Mouse (Mus musculus) neural tube, embryonic 12.5 days (tissue): Measurements from ENCODE around the gene Ablim2. TPM values are rescaled to one million over a fixed set of nuclear protein-coding genes. Genes with fewer than 3 reads are reported as not detected.

ENCODE experiments used
- ATAC-seq: fragments of 200-750 bp; cut with Nextera tagmentation; 2 replicates; pipeline ENCODE4 v1.8.0; 2017; ENCODE audit warnings: low read depth, mild to moderate bottlenecking, moderate TSS enrichment, moderate library complexity; ENCODE audit not compliant: low FRiP score
- H3K27ac ChIP-seq: fragments of 300-500 bp; sonication (generic); 2 replicates; pipeline ENCODE4 v1.5.1; 2016
- H3K27me3 ChIP-seq: fragments of 300-500 bp; sonication (generic); replicated peaks from 2 replicates; pipeline ENCODE4 v1.6.1; 2016; ENCODE audit warnings: mild to moderate bottlenecking
- H3K36me3 ChIP-seq: fragments of 300-500 bp; sonication (generic); 2 replicates; pipeline ENCODE4 v1.6.1; 2016; ENCODE audit warnings: mild to moderate bottlenecking
- H3K4me1 ChIP-seq: fragments of 300-500 bp; sonication (generic); 2 replicates; pipeline ENCODE4 v1.6.1; 2016
- H3K4me2 ChIP-seq: fragments of 300-500 bp; sonication (generic); replicated peaks from 2 replicates; pipeline ENCODE4 v1.6.1; 2016; ENCODE audit warnings: mild to moderate bottlenecking
- H3K4me3 ChIP-seq: fragments of 300-500 bp; sonication (generic); 2 replicates; pipeline ENCODE4 v1.5.1; 2016
- H3K9ac ChIP-seq: fragments of 300-500 bp; sonication (generic); 2 replicates; pipeline ENCODE4 v1.6.1; 2016; ENCODE audit warnings: mild to moderate bottlenecking
- H3K9me3 ChIP-seq: fragments of 300-500 bp; sonication (generic); 2 replicates; pipeline ENCODE4 v1.6.1; 2016; ENCODE audit warnings: mild to moderate bottlenecking
- WGBS: fragments of 180-500 bp; shearing (Covaris S2); methylation state at CpG from one replicate; pipeline ENCODE4 v1.1.7; 2016; 5-methylcytosine and 5-hydroxymethylcytosine counted together
- polyA plus RNA-seq: library from polyadenylated mRNA; unstranded; fragments of >200 nt; fragmentation: Nextera tagmentation; extraction: Ambion mirVana; gene quantifications from 2 replicates; pipeline ENCODE4 v1.2.1, GENCODE M21; 2016

Gene Ablim2
- polyA plus RNA-seq, 1 experiment from 2014 or later, result 4.4 TPM

- Histone ChIP-seq H3K9me3 (no peaks in the 10 kb centered on the region), H3K4me3 (peak overlapping the region; percentile 46), H3K27me3 (peaks cover 31% of the 10 kb centered on the region), H3K9ac (peak overlapping the region; percentile 51), H3K27ac (no peak overlapping the region), H3K4me2 (peak overlapping the region; percentile 97), H3K36me3 (no peaks in the 10 kb centered on the region), H3K4me1 (peaks cover 11% of the 10 kb centered on the region)
- no peak; the same call in none of the 2 replicates for ATAC-seq
- 2% methylated on average over 40 of the region's 40 CpGs for WGBS
These were observed 687 bp downstream of the Ablim2 start for GRCm38 (mm10) chr5:35758081-35759053.

GRCm38 (mm10) chr5:35761323-35761722 is 3.6 kb downstream of the Ablim2 start:
- Histone ChIP-seq H3K9me3 (no peaks in the 10 kb centered on the region), H3K9ac (no peak overlapping the region), H3K4me2 (no peak overlapping the region), H3K27ac (no peak overlapping the region), H3K4me1 (peaks cover 11% of the 10 kb centered on the region), H3K36me3 (no peaks in the 10 kb centered on the region), H3K27me3 (peaks cover 31% of the 10 kb centered on the region), H3K4me3 (no peak overlapping the region)
- 77% methylated on average over 5 of the region's 5 CpGs for WGBS
- ATAC-seq, result no peak

GRCm38 (mm10) chr5:35762388-35762787 is 4.7 kb downstream of the Ablim2 start:
- Histone ChIP-seq H3K9me3 (no peaks in the 10 kb centered on the region), H3K4me2 (no peak overlapping the region), H3K36me3 (no peaks in the 10 kb centered on the region), H3K4me3 (no peak overlapping the region), H3K27me3 (peaks cover 31% of the 10 kb centered on the region), H3K27ac (no peak overlapping the region), H3K9ac (no peak overlapping the region), H3K4me1 (peaks cover 6% of the 10 kb centered on the region)
- WGBS, result 77% methylated on average over 5 of the region's 5 CpGs
- ATAC-seq, result no peak

DNA sequence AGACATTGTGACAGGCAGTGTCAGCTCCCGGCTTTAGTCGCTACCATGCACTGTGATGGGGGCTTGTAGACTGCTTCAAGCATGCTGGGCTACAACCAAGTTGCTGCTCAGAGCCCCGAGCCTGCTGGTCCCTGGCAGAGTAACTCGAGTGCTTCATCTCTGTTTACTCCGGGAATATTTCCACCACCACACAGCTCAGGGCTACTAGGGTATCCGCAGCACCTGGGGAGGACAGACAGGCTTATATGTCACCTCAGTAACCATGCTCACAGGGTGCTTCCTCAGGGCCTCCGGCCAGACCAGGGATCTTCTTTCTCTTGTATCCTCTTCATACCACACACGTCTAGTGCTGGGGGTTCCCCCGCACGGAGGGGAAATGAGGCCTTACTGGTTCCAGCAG is 5.2 kb downstream of the Ablim2 start:
- Histone ChIP-seq H3K4me1 (peaks cover 6% of the 10 kb centered on the region), H3K9me3 (no peaks in the 10 kb centered on the region), H3K27ac (no peak overlapping the region), H3K36me3 (no peaks in the 10 kb centered on the region), H3K4me3 (no peak overlapping the region), H3K4me2 (no peak overlapping the region), H3K9ac (no peak overlapping the region), H3K27me3 (peaks cover 29% of the 10 kb centered on the region)
- whole genome bisulfite sequencing, result 84% methylated on average over 10 of the region's 10 CpGs
- no peak for ATAC-seq

GRCm38 (mm10) chr5:35765909-35766308 is 8.2 kb downstream of the Ablim2 start:
- Histone ChIP-seq H3K27ac (no peak overlapping the region), H3K4me1 (no peaks in the 10 kb centered on the region), H3K9me3 (no peaks in the 10 kb centered on the region), H3K27me3 (0 out of 2 replicates have a peak, but pooled peaks cover under 1% of the 10 kb centered on the region), H3K4me2 (no peak overlapping the region), H3K36me3 (no peaks in the 10 kb centered on the region), H3K4me3 (no peak overlapping the region), H3K9ac (no peak overlapping the region)
- no peak for ATAC-seq
- 85% methylated on average over 6 of the region's 6 CpGs for WGBS

- H3K9me3 ChIP-seq, result no peaks in the 10 kb centered on the region
These were observed 10.8 kb downstream of the Ablim2 start for GRCm38 (mm10) chr5:35768525-35768924.

GRCm38 (mm10) chr5:35768997-35769396 is 11.3 kb downstream of the Ablim2 start:
- no peak overlapping the region for H3K9ac ChIP-seq
- H3K4me2 ChIP-seq, result no peak overlapping the region
- ATAC-seq, result no peak
- no peaks in the 10 kb centered on the region for H3K27me3 ChIP-seq
- H3K9me3 ChIP-seq, result no peaks in the 10 kb centered on the region
- WGBS, result 83% methylated on average over 7 of the region's 7 CpGs
- 0 out of 2 replicates have a peak, but pooled peaks cover under 1% of the 10 kb centered on the region for H3K4me1 ChIP-seq
- no peak overlapping the region for H3K27ac ChIP-seq
- no peak overlapping the region for H3K4me3 ChIP-seq
- no peaks in the 10 kb centered on the region for H3K36me3 ChIP-seq

More at GRCm38 (mm10) chr5:35768525-35768924, 10.8 kb downstream of the Ablim2 start:
- ATAC-seq, result no peak
- H3K27me3 ChIP-seq, result no peaks in the 10 kb centered on the region
- H3K4me1 ChIP-seq, result no peaks in the 10 kb centered on the region
- H3K4me2 ChIP-seq, result no peak overlapping the region
- 55% methylated on average over 3 of the region's 3 CpGs for WGBS
- H3K9ac ChIP-seq, result no peak overlapping the region
- no peaks in the 10 kb centered on the region for H3K36me3 ChIP-seq
- H3K27ac ChIP-seq, result no peak overlapping the region
- no peak overlapping the region for H3K4me3 ChIP-seq

DNA sequence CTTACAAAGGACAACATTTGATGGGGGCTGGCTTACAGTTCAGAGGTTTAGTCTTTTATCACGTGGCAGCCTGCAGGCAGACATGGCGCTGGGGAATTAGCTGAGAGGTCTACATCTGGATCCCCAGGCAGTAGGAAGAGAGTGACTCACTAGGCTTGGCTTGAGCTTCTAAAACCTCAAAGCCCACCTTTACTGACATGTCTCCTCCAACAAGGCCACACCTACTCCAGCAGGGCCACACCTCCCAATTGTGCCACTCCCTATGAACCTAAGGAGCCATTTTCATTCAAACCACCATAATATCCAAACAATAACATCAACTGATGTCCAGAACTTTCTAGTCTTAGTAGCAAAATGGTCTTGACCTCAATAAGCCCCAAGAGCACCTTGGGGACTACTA is 12.6 kb downstream of the Ablim2 start:
- H3K4me3 ChIP-seq, result no peak overlapping the region
- 90% methylated on average over 2 of the region's 2 CpGs for WGBS
- H3K27me3 ChIP-seq, result no peaks in the 10 kb centered on the region
- H3K4me2 ChIP-seq, result no peak overlapping the region
- H3K9me3 ChIP-seq, result no peaks in the 10 kb centered on the region
- H3K9ac ChIP-seq, result no peak overlapping the region
- H3K27ac ChIP-seq, result no peak overlapping the region
- H3K36me3 ChIP-seq, result no peaks in the 10 kb centered on the region
- ATAC-seq, result no peak
- peaks cover 7% of the 10 kb centered on the region; the same call in 1 of the 2 replicates for H3K4me1 ChIP-seq

DNA sequence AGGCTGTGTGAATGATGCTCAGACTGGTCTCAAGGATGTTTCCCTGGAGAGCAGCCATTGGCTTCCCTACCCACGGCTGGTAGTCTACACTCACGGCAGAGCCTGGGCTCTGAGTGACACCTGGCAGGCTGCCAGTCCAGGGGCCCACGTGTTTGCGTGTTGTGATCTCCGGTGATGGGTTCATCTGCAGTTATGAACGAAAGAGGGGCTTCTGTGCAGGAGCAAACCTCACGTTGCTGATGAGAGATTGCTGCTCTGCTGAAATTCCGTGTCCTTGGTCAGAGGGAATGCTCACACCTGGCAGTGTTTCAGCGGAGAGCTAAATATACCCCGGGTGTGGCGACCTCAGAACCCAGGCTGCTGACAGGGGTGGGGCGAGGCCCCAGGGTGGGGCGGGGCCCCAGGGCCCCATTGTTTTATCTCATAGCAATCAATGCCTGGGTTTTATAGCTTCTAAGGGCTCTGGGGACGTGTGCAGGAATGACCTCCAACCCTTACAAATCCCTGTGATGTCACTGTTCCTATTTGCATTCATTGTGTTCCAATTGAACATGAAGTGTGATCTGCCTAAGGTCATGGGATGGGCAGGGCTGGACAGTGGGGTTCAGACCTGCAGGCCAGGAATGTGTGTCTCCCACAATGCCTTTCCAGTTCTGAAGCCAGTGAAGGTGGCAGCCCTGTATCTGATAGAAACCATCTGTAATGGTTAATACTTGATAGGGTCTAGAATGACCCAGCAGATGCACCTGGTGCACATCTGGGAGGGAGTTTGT is 13.4 kb downstream of the Ablim2 start:
- Histone ChIP-seq H3K4me3 (no peak overlapping the region), H3K9ac (no peak overlapping the region)
- 63% methylated on average over 14 of the region's 14 CpGs for WGBS

GRCm38 (mm10) chr5:35773274-35774136 is 15.8 kb downstream of the Ablim2 start:
- no peak for ATAC-seq
- Histone ChIP-seq H3K36me3 (no peaks in the 10 kb centered on the region), H3K27me3 (no peaks in the 10 kb centered on the region), H3K4me1 (peaks cover 7% of the 10 kb centered on the region; the same call in 1 of the 2 replicates), H3K9ac (no peak overlapping the region), H3K9me3 (no peaks in the 10 kb centered on the region), H3K4me3 (no peak overlapping the region), H3K27ac (no peak overlapping the region), H3K4me2 (no peak overlapping the region)
- WGBS, result 54% methylated on average over 13 of the region's 13 CpGs

More for the DNA sequence above, 13.4 kb downstream of the Ablim2 start:
- no peak overlapping the region for H3K27ac ChIP-seq
- no peaks in the 10 kb centered on the region for H3K36me3 ChIP-seq
- H3K4me2 ChIP-seq, result no peak overlapping the region
- H3K27me3 ChIP-seq, result no peaks in the 10 kb centered on the region
- no peak for ATAC-seq
- no peaks in the 10 kb centered on the region for H3K9me3 ChIP-seq
- peaks cover 7% of the 10 kb centered on the region; the same call in 1 of the 2 replicates for H3K4me1 ChIP-seq

DNA sequence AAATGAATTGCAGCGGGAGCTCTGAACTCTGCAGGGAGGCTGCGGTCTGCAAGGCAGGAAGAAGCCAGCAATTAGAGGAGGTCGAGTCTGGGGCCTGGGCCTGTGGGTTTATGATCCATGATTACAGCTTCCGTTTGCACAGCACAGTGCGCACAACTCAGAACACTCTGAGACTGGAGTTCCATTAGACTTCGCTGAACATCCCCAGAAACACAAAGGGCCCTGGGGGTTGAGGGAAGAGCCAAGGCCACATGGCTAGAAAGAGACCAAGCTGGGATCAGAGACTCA is 16.4 kb downstream of the Ablim2 start:
- H3K4me3 ChIP-seq, result no peak overlapping the region
- no peak overlapping the region for H3K9ac ChIP-seq
- no peaks in the 10 kb centered on the region for H3K9me3 ChIP-seq
- H3K4me1 ChIP-seq, result peaks cover 7% of the 10 kb centered on the region; the same call in 1 of the 2 replicates
- no peaks in the 10 kb centered on the region for H3K36me3 ChIP-seq
- ATAC-seq, result no peak
- no peak overlapping the region for H3K27ac ChIP-seq
- no peak overlapping the region for H3K4me2 ChIP-seq
- WGBS, result 24% methylated on average over 6 of the region's 6 CpGs
- H3K27me3 ChIP-seq, result no peaks in the 10 kb centered on the region
